Mouse (Mus musculus) layer of hippocampus, postnatal 25 days (tissue): Measurements from ENCODE around the gene Pax8. TPM values are rescaled to one million over a fixed set of nuclear protein-coding genes. Genes with fewer than 3 reads are reported as not detected.

Experiments used
- DNase-seq, 2 experiments: peaks; one replicate each; pipeline ENCODE4 v3.0.0; 2022; ENCODE audit warnings: mixed read lengths in 2 of 2, low spot score in 1 of 2; ENCODE audit errors: extremely low spot score in 1 of 2
- total RNA-seq, 2 experiments: library from RNA; stranded (reverse); gene quantifications; 2 replicates each; pipeline ENCODE4 v1.2.3; 2021

Gene Pax8
- total RNA-seq, 2 experiments from 2014 or later: not detected

- no peak for DNase-seq
These were observed 57.8 kb downstream of the Pax8 start for GRCm38 (mm10) chr2:24417564-24417963.

DNA sequence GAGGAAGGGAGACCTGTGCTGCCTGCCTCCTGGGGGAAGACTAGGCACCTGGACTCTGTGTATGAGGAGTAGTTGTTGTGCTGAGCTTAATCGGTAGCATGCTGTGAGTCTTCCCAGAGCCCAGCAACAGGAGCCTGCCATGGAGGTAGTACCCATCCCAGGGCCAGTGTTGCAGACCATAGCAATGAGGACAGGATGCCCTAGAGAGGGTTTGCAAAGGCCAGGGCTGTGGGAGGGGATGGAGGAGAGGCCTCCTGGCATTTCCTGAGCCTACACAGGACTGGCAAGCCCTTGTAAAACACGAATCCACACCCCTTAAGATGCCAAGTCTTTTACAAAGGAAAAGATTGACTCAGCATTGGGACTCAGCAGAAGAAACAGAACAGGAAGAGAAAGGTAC lies 58.3 kb downstream of the Pax8 start:
- no peak for DNase-seq

DNA sequence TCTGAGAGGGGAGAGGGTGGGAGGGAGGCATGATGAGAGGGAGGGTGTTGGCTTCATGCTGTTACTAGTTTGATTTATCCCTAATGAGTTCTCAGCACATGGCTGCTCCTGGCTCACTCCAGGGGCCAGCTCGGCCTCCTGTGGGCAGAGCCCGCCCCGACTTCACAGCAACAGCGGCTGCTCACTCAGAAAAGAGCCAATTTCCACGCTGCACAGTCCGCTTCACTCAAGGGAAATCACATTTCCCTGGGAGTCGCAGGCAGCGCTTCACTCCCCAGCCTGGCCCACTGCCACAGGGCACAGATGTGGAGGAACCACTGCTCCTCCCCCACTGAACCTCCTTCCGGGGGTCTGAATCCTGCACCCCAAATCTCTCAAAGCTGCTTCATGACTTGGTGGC lies 58.7 kb downstream of the Pax8 start:
- DNase-seq: no peak

GRCm38 (mm10) chr2:24413677-24414076 lies 61.7 kb downstream of the Pax8 start:
- DNase-seq: no peak

GRCm38 (mm10) chr2:24413172-24413571 lies 62.2 kb downstream of the Pax8 start:
- no peak for DNase-seq

GRCm38 (mm10) chr2:24409166-24409565 lies 66.2 kb downstream of the Pax8 start:
- peak; percentile 67 to 74 for DNase-seq

DNA sequence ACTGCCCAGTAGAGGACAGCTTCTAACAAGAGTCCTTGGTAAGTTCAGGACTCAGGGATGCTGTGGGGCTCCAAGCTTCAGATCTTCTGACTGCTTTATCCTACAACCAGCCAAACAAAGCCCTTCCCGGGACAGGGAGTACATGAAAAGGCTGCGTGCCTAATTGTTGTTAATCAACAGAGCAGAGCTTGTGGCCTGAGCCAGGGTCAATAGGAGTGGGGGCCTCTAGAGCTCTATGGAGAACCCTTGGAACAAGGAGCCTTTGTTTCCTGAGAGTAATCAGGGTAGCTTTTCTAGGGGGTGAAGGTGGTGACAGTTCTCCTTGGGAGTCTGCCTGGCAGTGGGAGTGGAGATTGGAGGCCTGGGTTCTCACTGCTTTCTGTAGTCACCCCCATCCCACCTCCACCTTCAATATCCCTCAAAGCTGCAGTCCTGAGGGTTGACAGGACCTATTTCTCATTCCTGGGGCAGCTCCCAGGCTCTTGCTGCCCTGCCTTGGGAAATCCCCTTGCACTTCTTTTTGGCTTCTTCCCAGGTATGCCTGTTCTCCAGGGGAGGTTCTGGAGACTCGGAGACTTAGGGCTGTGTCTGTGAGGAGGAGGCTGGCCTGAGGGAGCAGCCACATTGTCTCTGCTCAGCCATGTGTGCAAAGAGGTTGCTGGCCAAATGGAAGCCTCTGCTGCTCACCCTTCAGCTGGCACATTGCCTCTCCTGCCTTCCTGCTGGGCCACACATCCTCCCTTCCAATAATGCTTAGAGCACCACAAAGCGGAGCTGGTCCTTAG lies 67.5 kb downstream of the Pax8 start:
- peak in 1 of 2 experiments; percentile 18 for DNase-seq

- DNase-seq: peak; percentile 31 to 72
These were observed 69.9 kb downstream of the Pax8 start for GRCm38 (mm10) chr2:24405345-24406012.

DNA sequence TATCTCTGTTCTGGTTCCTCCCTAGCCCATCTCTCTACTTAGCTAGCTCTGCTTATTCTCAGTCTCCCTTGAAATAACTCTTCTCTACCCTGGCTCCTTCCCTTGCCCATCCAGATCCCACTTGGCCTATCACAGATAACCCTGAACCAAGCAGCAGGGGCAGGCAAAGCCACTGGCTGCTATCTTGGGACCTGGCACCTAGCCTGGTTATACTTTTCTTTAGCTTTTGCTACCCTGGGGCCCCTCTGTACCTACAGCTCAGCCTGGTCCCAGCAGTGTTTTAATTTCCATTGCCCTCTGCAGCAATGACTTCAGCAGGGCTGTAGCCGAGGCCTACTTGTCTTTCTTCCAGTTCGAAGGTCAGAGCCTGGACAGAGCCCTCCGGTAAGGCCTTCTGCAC lies 74.7 kb downstream of the Pax8 start:
- DNase-seq: no peak

DNA sequence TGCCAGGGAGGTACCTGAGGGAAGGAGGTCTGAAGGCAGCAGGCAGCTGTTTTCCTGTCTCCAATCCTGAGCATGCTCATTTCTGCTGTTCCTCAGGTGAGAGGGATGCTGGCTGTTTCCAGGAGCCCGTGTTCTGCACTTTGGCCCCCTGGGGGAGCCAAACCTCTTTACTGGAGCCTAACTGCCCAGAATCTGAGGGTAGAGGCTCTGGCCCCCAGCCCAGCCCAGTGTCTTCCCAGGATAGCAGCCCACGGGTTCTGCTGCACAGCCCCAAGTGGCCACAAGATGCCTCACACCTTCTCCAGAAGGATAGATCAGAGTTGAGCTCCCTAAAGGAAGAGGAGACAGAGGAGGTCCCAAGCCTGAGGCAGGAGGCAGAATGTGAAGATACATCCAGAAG lies 78.3 kb downstream of the Pax8 start:
- DNase-seq: no peak

DNA sequence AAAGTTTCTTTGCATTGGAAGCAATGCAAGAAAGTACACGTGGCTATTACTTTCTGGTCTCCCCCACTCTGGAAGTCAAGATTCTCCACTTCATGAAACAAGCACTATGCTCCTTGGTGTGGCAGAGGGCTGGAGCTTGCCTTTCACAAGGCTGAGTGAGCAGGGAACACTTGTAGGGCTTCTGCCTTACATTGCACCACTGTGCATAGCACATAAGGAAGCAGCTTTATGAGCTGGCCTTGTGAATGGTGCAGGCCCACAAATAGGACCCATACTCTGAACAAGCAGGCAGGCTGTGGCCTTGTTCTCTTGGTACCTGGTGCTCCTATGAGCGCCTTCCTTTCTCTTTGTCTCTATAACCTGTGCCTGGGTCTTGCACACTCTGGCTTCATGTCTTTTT lies 82.1 kb downstream of the Pax8 start:
- DNase-seq: no peak

DNA sequence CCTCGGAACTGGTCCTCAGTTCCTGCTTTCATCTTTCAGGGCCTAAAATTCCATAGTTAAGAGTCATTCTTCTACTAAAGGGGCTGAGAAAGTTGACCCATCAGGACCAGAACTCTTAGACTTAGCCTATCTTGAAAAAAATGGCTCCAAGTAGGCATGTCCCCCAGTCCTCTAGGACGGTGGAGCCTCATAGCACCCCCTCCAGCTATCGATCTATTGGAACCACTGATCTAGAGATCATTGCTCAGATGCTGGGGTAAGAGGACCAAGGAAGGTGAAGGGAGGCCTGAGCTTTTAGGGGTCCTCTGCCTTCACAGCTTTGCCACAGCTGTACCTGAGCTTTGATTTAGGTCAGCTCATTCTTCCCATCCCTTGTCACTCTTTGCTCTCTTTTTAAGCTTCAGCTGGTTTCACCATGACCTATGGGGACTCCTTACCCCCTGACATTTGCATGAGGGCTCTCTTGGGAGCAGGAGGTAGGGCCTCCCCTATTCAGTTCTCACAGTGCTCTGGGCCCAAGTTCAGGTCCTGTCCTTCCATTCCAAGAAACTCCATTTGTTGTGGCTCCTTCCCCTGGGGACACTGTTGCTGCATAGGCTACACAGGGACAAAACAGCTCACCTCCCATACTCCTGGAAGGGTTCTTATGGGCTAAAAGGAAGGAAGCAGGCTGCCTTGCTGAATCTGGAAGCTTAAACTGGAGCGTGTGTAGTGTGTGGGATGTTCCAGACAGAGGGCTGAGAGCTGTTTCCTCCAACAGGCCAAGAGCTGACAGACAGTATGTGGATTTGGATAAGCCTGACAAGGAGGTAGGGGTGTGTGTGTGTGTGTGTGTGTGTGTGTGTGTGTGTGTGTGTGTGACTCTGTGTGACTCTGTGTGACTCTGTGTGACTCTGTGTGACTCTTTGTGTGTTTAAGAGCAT lies 87.8 kb downstream of the Pax8 start:
- DNase-seq: no peak

- DNase-seq: no peak
These were observed 88.5 kb downstream of the Pax8 start for GRCm38 (mm10) chr2:24386964-24387320.

DNA sequence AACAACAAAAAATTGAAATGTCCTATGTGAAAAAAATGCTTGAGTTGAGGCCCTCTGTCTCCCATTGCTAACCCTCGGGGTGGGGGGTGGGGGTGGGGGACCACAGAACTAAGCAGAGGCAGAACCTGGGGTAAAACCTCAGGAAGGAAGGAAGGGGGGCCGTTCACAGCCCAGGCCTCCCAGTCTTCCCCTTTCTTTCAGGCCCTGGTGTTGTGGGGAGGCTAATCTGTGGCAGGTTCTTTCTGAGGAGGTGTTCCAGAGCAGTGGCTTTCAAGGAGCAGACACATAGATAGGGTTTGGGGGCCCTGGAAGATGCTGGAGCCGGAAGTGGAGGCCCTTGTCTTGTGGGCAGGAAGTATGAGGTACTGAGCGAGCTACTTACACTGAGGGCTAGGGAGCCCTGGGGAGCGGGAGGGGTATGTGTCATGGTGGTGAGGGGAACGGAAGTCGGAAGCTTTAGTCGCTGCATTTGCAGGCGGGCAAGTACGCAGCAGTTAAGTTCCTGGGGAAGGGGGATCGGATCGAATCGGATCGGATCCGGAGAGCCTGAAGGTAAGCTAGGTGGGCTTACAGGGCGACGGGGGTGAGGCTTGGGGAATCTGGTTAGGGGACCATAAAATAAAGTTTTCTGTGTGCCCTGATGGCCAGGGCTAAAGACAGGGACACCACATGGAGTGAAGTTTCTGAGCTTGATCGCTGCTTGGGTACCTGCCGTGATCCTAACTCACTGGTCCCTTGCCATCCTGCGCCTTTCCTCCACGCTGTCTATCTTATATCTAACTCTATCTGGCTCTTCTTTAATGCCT lies 89.0 kb downstream of the Pax8 start:
- no peak for DNase-seq

DNA sequence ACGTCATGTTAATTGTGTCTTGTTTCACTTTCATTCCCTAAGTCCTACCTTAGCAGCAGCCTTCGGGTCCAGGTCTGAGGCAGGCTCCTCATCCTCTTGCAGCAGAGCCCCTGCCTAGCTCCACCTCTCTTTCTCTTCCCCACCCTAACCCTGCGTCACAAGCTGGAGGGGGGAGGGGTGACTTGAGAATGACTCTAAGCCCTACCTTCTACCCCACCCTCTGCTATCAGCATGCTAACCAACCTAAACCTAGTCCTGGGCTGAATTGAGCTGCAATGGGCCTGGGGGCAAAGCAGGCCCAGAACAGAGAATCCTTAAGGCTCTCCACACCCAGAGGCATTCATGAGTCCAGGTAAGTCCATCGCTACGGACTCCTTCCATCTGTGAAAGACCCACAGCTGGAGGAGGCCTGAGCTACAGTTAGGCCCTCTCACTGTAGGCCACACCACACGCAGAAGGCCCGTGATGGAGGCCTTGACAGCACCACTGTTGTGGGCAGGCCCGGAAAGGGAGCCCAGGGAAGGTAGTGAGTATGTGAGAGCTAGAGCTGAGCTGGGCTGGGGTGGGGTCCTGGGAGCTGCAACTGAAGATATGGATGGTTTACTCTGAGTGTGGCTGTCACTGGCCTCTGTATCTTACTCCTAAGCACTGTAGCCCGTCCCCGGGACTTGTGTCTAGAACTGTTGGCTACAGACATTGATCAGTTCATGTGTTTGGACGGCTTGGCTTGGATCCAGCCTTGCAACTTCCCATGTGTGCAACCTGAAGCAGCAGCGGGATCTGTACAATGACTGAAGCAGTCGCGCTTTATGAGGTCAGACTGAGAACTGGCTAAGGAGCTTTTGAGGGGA lies 90.1 kb downstream of the Pax8 start:
- no peak for DNase-seq

DNA sequence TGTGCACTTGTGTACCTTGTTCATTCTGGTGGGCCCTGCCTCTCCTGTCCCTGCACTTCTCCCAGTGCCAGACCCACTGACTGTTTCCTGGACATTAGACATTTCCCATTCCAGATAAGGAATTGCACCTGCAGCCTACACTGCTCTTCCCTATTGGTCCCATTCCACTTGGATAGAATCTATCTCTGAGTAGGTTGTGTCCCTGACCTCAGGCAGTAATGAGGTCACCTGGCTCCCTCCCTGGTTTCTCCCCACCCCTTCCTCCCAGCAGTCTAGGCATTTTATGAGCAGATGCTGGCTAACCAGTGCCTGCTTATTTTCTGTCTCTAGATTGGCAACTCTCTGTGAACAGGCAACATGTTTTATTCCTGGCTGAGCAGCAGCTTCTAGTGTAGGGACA lies 91.0 kb downstream of the Pax8 start:
- no peak for DNase-seq

- DNase-seq: no peak
These were observed 91.8 kb downstream of the Pax8 start for GRCm38 (mm10) chr2:24383636-24384035.

DNA sequence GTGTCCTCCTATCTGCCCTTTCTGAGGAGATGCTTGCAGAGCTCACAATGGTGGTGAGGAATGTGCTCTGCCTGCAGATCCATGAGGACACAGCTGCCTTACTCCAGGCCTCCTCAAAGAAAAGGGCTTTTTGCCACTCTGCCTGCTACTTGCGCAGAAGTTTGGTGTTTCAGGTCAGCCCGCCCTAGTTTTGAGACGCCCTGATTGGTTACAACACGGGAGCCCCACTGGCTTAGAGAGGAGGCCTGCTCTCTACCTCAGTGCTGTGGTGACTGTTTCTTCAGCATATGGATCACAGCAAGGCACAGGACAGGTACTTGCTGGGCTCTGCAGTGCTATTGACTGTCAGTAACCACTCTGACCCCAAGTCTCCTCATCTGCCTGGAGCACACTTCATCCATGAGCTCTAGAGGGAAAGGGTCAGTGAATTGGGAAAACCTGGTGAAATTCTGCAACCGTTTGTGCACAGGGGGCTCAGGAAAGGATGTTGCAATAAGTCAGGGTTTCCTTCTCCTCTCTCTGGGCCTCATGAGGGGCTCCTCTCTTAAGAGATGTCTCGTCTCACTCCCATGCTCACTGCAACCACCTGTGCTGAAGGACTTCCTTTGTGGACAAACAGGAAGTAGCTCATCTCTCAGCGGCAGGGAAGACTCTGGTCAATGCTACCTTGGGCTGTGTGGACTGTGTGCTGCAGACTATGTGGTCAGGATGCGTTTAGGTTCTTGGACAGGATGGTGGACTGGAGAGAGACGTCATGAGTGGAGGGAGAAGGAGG lies 92.8 kb downstream of the Pax8 start:
- DNase-seq: no peak
